Mouse (Mus musculus): ENCODE results near the gene 2510002D24Rik. TPM values are rescaled to one million over a fixed set of nuclear protein-coding genes. Genes with fewer than 3 reads are reported as not detected.

Gene 2510002D24Rik
- 10 to 100 TPM; 26.0 to 30.1 TPM for total RNA-seq (2021)
- long read RNA-seq, experiment 1, transcript 2510002D24Rik-201 (3 exons, 1,281 nt), result major isoform, 23 of 25 reads
- long read RNA-seq, experiment 1, partial matches to known transcripts, result 0 of 25 reads
- long read RNA-seq, experiment 1, other reads (novel, unspliced or antisense), result 0 of 25 reads
- long read RNA-seq, experiment 2, transcript 2510002D24Rik-201 (3 exons, 1,281 nt), result major isoform, 19 of 24 reads
- long read RNA-seq, experiment 2, partial matches to known transcripts, result 2 of 24 reads
- long read RNA-seq, experiment 2, other reads (novel, unspliced or antisense), result 0 of 24 reads

DNA sequence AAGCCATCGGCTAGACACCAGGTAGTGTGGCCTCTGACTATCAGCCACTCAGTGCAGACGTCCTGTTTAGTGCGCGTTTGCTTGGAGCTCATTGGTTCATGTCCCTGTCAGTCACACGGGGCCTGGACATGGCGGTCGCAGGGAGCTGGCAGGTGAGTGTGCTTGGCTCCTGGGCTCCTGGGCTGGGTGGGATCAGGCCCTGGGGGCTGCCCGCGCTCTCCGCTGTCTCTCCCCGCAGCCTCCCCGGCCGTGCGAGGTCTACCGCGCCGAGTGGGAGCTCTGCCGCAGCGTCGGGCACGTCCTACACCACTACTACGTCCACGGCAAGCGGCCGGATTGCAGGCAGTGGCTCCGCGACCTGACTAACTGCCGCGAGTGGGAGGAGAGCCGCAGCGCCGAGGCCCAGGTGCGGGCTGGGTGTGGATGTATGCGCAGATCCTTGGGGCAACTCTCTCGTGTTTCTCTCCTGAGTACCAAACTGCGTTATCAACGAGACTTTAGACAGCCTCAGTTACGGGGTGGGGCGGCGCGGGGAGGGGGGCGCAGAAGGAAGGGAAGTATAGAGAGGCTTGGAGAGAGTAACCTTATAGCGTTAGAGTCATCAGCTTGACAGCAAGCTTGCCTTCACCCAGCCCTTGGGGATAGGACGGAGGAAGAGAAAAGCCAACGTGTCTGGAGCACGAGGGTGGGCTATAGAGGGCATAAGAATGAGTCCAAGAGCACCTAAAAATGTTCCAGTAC, at the start of gene 2510002D24Rik, which contains the start of gene Gm28539:
2510002D24Rik (plus strand) TSS at position 111 of the 741 bp plus-strand sequence.
Gm28539 (plus strand) TSS at position 117 of the 741 bp plus-strand sequence.
- peak; percentile 96 to 97 for DNase-seq

DNA sequence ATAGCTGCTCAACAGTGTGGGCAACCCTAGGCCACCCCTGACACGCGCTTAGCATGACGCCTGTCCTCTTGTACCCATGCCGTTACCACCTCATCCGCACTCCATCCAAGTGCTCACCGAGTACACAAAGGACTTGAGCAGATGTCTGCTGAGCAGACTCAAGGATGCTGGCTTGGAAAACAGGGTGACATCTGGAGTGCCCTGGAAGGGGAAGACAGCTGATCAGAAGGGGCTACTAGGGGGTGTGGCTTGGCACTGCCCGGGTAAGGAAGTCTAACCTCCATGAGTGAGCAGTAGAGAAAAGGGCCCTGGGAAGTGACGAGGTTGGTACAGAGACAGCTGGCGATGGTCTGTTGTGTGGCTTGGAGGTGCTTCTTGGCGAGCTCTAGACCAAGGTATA, 49.7 kb upstream of the 2510002D24Rik start:
- no peak for DNase-seq

DNA sequence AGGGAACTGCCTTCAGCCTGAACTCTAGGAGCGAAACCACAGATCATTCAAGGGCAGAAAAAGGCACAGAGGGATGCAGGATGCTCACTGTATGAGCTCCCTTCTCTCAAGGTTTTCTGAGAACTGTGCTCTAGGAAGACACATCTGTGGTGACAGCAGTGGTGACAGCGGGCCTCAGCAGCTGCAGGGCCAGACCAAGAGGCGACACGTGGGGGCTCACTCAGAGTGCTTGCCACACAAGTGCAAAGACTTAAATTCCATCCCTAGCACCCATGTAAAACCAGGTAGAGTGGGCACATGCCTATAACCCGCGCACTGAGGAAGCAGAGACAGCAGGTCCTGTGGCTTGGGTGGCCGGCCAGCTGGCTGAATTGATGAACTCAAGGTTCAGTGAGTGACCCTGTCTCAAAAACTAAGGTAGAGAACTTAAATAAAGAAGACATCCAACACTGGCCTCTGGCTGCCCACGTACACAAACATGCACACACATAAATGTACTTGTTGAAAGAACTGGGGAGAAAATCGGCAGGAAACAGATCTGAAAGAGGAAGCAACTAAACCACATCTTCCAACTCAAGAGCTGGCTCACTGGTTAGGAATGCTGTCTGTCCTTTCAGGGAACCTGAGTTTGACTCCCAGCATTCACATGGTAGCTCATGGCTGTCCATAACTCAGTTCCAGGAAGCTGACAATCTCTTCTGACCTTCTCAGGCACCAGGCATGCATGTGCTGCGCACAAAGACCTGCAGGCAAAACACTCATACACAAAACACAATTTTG, 47.6 kb upstream of the 2510002D24Rik start:
- peak in 1 of 2 experiments; percentile 6 for DNase-seq

DNA sequence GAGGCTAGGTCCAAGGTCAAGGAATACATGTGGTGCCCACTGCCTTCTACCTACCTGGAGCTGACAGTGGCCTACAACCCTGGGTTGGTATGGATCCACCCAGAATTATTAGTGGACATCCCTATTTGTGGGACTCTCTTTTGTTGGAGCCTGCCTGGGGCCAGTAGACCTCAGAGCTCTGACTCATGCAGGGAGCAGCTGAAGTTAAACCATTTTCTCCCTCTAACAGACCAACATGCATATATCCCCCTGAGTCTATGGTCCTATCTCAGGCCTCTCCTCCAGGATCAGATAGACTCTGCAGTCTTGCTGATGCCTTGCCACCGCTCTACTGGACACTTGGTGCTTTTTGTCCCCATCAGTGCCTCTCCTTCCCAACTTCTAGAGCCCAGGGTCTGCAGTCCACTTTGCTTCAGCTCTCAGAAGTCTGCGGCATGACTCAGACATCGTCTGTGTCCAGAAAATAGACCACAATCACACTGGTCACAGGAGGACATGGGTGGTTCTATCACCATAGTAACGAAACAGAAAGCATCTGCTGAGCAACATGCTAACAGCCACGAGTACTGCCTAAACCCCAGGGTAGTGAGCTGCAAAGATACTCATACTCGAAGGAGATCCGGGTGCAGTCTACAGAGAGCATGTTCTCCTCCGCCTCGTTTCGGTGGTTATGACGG, 41.0 kb upstream of the 2510002D24Rik start:
- peak in 1 of 2 experiments; percentile 8 for DNase-seq

DNA sequence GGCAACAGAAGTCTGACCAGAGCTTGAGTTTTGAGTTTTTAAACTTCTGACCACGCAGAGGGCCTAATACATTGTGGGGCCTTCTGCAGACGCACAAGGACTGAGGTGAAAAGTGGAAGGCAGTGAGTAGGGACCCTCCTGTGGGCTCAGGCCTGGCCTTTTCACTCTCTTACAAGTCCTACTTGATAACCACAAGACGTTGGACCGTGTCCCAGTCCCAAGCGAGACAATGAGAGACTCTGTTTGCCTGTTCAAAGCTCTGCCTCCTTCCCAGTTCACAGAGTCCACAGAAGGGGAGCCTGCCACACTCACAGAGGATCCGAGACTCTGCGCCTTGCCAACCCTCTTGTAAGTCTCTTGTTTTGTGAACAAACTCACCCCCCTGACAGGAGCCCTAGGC, 39.7 kb upstream of the 2510002D24Rik start:
- no peak for DNase-seq

DNA sequence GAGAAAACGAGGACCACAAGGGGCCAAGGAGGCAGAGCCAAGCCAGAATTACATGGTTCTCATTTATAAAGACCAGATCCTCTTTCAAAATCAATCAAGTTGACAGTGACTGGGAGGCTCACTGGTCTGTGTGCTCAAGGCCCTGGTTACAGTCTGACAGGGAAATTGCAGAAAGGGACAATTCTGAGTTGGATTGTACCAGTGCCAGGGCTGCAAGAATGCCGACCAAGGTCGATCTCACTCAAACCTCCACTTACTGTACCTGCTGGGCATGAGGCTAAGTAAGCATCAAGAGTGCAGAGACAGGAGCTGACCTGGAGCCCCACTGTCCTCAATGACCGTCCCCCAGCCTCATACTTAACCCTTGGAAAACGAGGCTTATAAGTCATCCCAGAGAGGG, 38.2 kb upstream of the 2510002D24Rik start:
- no peak for DNase-seq

DNA sequence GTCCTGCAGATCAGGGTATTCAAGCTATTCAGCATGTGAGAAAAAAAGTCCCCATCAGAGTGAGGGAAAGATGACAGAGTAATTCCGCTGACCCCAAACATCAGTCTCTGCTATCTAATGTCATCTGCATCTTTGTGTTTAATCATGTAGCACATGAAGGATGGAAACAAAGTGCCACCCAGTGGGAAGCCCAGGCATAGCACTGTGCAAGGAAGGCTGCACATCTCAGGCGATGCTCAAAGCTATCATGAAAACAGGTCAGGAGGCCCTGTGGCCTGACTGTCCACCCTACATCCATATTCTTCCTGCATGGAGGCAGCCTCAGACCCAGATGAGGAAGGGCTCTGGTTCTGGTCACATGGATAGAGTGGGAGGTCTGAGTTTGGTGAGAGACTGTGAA, 37.5 kb upstream of the 2510002D24Rik start:
- DNase-seq, result peak; percentile 39 to 70

DNA sequence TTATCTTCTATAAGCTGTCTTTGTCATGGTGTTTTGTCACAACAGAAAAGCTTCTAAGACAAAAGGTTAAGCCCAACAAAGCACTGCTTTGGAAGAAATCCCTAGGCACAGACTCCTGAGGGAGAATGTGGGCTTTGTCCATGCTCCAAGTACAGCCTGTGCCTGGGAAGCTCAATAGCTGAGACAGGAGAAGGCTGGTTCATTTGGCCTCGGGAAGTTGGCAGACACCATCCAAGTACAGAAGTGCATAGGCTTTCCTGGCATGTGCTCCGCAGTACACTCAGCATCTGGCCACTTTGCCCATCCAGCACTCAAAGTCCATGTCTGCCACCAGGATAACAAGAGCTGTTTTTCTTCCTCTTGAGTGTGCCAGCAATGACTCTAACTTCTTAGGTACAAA, 30.6 kb upstream of the 2510002D24Rik start:
- DNase-seq, result peak in 1 of 2 experiments; percentile 12

DNA sequence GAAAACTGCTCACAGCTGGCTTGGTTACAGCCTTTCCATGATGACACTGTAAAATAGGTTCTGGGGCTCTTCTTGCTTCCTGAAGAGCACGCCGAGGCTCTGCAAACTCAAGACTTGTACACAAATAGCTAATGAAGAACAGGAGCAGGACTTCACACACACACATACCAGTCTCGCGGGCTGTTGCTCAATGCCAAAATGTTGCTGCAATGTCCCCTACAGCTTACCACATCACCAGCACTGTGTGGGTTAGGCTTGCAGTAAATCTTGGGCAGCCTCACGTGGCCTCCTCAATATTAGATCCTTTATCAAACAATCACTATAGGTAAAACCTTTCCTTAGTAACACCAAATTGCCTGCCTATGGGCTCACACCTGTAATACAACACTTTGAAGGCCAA, 27.4 kb upstream of the 2510002D24Rik start:
- no peak for DNase-seq

DNA sequence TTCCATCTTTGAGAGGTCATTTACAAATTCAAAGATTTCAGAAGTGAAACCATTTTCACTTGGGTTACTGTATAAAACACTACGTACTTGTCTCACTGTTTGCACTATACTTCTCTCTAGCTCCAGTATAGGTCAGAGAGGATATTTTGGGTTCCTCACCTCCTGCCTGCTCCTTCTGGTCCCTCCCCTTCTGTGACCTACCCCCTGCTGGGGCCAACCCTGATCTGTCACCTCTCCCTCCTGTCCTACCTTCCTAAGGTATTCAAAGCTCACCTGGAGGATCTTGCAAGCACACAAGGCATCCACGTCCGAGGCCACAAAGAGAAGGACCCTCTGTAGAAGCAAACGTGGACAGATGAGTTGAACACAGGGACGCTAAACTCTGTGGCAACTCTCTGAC, 25.3 kb upstream of the 2510002D24Rik start:
- DNase-seq, result peak in 1 of 2 experiments; percentile 6

DNA sequence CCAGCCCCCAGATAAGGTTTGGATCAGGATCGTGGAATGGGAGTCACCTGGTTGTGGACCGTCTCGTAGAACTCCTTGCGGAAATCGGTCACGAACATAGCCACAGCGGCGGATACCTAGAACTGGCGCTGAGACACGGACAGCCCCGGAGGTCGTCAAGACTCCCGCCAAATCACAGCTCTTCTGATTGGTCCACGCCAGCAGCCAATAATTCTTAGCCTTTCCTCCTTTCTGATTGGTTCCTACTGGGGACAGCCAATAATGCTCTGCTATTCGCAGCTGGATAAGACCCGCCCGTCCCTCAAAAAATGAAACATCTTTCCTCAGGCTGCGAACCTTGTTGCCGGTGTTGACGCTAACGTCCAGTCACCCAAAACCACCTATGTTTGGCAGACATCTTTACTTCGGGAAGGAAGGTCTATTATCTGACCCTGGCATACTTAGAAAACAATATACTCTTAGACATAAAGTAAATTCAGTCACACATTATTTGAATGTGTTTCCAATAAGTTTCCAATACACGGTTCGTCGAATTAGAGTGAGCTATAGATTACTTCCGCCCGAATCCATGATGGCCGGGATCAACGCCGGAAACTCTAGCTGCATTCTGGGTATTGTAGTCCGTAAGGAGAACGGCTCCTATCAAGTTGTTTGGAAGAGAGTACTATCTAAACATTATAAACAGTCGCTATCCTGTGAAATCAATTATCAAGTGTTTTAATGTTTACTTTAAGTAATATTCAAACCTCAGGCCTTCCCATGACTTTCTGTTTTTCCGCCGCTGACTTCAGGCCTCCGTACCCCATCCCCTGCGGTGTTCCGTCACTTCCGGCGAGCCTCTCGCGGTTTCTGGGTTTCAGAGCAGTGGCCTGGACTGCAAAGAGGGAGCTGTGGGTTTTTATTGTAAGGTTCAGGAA, 24.7 kb upstream of the 2510002D24Rik start, which contains the start of the genes Ufd1 and Cdc45:
Ufd1 (plus strand) TSS at position 312 of the 917 bp plus-strand sequence.
Cdc45 (minus strand) TSS at position 520 of the 917 bp plus-strand sequence.
- peak; percentile 94 to 96 for DNase-seq

DNA sequence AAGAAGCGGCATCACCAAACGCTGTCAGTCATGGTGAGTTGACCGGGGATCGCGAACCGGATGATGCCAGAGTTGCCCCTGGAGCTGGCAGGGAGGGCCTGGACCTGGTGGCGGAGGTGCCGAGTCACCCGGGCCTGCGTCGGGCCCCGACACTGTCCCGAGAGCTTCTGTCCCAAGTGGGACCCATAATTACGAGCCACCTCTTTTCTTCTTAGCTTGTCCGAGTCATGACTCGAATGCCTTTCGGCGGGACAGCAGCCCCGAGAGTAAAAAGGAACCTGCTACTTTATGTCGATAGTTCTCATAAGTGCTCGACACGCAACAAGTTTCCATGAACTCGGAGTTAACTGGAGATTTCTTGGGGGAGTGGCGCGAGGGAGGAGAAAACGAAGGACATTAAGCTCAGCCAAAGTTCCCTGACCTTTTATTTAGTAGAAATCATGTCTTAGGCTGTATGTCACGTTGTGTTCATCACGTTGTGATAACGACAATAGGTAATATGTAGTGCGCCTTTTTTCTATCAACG, 23.9 kb upstream of the 2510002D24Rik start:
- DNase-seq, result no peak

DNA sequence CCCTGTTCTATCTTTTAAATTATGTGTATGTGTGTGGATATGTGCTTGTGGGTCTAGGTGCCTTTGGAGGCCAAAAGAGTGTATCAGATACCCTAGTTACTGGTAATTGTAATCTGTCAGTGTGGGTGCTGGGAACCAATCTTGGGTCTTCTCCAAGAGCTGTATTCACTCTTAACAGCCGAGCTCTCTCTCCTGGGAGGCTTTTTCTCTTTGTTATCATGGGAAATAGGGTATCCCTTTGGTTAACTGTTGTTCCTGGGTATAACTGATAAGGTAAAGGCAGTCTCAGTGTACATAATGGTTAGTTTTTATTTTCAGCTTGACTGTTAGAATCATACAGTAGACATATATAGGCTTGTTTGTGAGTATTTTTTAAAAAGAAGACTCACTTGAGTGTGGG, 14.0 kb upstream of the 2510002D24Rik start:
- DNase-seq, result no peak

DNA sequence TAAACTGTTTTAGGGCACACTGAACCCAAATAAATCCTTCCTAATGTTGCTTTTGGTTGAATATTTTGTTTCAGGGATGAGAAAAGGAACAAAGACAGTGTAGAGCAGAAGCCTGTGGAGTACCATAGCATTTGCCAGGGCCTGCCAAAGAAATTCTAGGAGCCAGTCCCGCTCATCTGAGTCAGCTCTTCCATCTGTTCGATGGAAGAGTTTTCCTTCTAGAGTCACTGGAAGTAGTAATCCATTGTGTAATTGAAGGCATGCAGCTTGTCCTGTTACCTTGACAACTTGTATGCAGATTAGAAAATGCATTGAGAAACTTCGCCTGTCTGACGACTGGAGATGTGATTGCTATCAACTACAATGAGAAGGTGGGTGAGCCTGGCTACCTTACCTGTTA, 13.5 kb upstream of the 2510002D24Rik start:
- no peak for DNase-seq

DNA sequence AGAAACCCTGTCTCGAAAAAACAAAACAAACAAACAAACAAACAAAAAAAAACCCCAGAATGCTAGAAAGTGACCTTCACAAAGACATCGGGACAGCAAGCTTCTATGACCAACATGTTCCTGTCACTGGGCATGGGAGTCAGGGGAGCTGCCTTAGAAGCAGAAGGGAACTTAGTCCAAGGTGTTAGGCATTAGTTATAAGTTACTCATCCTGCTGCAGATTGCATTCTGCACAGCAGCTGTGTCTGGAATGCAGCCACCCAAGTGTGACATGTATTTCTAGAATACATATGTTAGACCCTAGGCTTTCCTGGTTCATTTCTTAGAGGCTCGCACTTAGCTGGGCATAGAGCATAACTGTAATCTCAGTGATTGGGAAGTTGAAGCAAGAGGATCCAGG, 7.7 kb upstream of the 2510002D24Rik start:
- no peak for DNase-seq

DNA sequence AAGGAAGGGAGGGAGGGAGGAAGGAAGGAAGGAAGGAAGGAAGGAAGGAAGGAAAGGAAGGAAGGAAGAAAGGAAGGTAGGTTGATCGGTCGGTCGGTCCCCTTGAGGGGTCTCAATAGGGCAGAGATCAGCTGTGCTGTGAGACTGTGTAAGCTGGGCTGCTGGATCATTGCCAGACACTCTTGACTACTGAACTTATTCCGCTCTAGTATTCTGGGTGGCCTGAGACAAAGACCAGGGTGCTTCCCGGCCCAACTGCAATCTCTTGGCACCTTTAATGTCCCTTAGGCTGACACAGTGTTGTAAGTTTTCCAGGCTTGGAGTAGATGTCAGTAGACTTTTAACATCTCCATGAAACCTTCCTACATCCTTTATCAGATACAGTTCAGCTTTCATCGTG, 7.3 kb upstream of the 2510002D24Rik start:
- DNase-seq, result no peak

DNA sequence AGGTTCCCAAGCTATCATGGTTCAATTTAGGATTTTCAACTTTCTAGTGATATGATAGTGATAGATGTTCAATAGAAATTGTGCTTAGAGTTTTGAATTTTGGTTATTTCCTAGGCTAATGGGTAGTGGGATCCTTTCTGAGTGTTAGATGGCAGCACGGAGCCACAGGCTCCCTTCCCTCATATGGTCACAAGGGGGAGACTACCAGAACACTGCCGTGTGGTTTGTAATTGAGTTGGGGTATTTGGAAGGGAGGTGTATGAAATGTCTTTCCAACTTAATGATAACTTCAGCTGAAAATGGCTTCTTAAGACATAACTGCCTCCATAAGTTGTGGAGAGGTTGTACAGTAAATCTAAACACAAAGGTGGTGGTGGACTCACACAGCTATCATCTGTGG, 2.9 kb upstream of the 2510002D24Rik start:
- no peak for DNase-seq

DNA sequence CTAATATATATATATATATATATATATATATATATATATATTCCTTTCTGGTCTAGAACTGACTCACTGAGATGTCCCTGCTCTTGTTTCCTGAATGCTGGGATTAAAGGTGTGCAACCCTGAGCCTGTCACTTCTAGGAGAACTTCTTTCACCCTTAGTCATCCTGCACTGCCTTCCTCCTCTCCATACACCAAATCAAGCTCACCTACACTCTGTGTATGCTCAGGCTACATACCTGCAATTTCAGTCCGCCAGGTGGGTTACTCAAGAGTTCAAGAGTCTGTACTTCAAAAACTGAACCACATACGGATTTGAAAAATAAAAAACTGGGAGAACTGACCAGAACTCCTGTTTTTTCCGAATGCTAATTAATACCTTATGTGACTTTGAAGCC, 308 bp upstream of the 2510002D24Rik start:
- no peak for DNase-seq

DNA sequence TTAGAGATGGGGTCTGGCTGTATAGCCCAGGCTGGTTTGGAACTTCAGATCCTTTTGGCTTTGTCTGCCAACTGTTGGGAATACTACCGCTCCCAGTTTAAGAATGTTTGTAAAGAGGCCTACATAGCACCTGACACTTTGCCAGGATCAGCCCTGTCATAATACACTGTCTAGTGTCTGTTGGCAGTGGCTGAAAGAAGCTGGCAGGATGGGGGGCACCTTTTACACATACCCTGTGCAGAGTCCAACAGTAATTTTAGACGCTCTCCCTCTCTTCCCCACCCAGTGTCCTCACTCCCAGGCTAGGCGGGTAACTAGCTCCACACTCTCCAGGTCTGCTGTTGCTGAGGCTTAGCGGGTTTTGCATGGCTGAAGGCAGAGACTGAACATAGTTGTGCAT, 2.0 kb downstream of the 2510002D24Rik start:
- peak; percentile 23 to 50 for DNase-seq

DNA sequence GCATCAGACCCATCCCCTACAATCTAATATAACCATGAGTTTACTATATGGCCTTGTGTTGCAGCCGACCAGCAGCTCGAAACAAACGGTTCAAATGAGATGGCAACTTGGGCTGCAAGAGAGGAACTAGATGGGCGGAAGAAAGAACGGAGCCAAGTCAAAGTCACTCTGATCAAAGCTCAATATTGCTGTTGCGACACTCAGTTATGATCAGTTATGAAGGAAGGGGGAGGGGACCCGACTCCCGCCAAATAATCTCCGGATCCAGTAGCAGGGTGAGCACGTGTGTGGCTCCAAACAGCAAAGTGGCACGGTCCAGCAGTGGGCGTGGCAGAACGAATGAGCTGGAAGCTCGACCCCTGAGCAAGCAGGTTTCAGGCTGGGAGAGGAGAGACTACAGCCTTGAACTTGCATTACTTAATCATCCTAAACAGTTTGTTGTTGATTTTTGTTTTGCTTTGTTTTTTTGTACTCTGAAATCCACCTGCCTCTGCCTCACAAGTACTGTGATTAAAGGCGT, 10.0 kb downstream of the 2510002D24Rik start:
- no peak for DNase-seq
